Mouse (Mus musculus): ENCODE measurements around the gene Slc11a2. TPM values are rescaled to one million over a fixed set of nuclear protein-coding genes. Genes with fewer than 3 reads are reported as not detected.

The Slc11a2 gene
- polyA plus RNA-seq, 1 experiment from 2014 or later, result 15.2 TPM

GRCm38 (mm10) chr15:100448572-100448971 lies 23.7 kb upstream of the Slc11a2 start:
- ATAC-seq (no peak), DNase-seq (ENCODE audit: low spot score) (no peak)
- Histone ChIP-seq H3K9ac (ENCODE audit: low read length) (no peak overlapping the region), H3K9me3 (replicated peaks; ENCODE audit: control insufficient read depth, low read length) (no peaks in the 10 kb centered on the region), H3K4me3 (ENCODE audit: low read depth, low read length) (no peak overlapping the region), H3K4me2 (ENCODE audit: low read length) (no peak overlapping the region), H3K27ac (ENCODE audit: low read depth, low read length) (no peak overlapping the region), H3K36me3 (ENCODE audit: control insufficient read depth, insufficient read depth, low read length) (no peaks in the 10 kb centered on the region), H3K27me3 (replicated peaks; ENCODE audit: control insufficient read depth, insufficient read depth, low read length) (no peaks in the 10 kb centered on the region), H3K4me1 (ENCODE audit: control insufficient read depth, insufficient read depth, low read length) (0 out of 2 replicates have a peak, but pooled peaks cover 3% of the 10 kb centered on the region)
- 79% methylated on average over 4 of the region's 4 CpGs for WGBS

- H3K9ac ChIP-seq (ENCODE audit: low read length), result no peak overlapping the region
- H3K36me3 ChIP-seq (ENCODE audit: control insufficient read depth, insufficient read depth, low read length), result no peaks in the 10 kb centered on the region
- H3K4me2 ChIP-seq (ENCODE audit: low read length), result no peak overlapping the region
- H3K27me3 ChIP-seq (replicated peaks; ENCODE audit: control insufficient read depth, insufficient read depth, low read length), result no peaks in the 10 kb centered on the region
- H3K4me1 ChIP-seq (ENCODE audit: control insufficient read depth, insufficient read depth, low read length), result 0 out of 2 replicates have a peak, but pooled peaks cover 3% of the 10 kb centered on the region
- DNase-seq (ENCODE audit: low spot score), result no peak
- H3K9me3 ChIP-seq (replicated peaks; ENCODE audit: control insufficient read depth, low read length), result no peaks in the 10 kb centered on the region
- H3K27ac ChIP-seq (ENCODE audit: low read depth, low read length), result no peak overlapping the region
- no peak for ATAC-seq
- 84% methylated on average over 2 of the region's 2 CpGs for whole genome bisulfite sequencing
- no peak overlapping the region for H3K4me3 ChIP-seq (ENCODE audit: low read depth, low read length)
Observed at GRCm38 (mm10) chr15:100446887-100447286, 22.0 kb upstream of the Slc11a2 start.

- Histone ChIP-seq H3K4me2 (ENCODE audit: low read length) (peak overlapping the region; percentile 65), H3K4me3 (ENCODE audit: low read depth, low read length) (peak overlapping the region; percentile 28), H3K36me3 (ENCODE audit: control insufficient read depth, insufficient read depth, low read length) (no peaks in the 10 kb centered on the region), H3K9me3 (replicated peaks; ENCODE audit: control insufficient read depth, low read length) (no peaks in the 10 kb centered on the region), H3K9ac (ENCODE audit: low read length) (peak overlapping the region; percentile 61), H3K27me3 (replicated peaks; ENCODE audit: control insufficient read depth, insufficient read depth, low read length) (no peaks in the 10 kb centered on the region), H3K27ac (ENCODE audit: low read depth, low read length) (peak overlapping the region; percentile 65; the same call in 1 of the 2 replicates), H3K4me1 (ENCODE audit: control insufficient read depth, insufficient read depth, low read length) (0 out of 2 replicates have a peak, but pooled peaks cover 3% of the 10 kb centered on the region)
- WGBS, result 8% methylated on average over 21 of the region's 31 CpGs
- peak; percentile 99 for ATAC-seq
- DNase-seq (ENCODE audit: low spot score), result peak; percentile 98
Observed at GRCm38 (mm10) chr15:100443126-100443922, 18.5 kb upstream of the Slc11a2 start.

- Histone ChIP-seq H3K4me3 (ENCODE audit: low read depth, low read length) (no peak overlapping the region), H3K9me3 (replicated peaks; ENCODE audit: control insufficient read depth, low read length) (no peaks in the 10 kb centered on the region), H3K36me3 (ENCODE audit: control insufficient read depth, insufficient read depth, low read length) (no peaks in the 10 kb centered on the region), H3K4me1 (ENCODE audit: control insufficient read depth, insufficient read depth, low read length) (no peaks in the 10 kb centered on the region), H3K27me3 (replicated peaks; ENCODE audit: control insufficient read depth, insufficient read depth, low read length) (no peaks in the 10 kb centered on the region), H3K27ac (ENCODE audit: low read depth, low read length) (no peak overlapping the region), H3K9ac (ENCODE audit: low read length) (no peak overlapping the region), H3K4me2 (ENCODE audit: low read length) (no peak overlapping the region)
- no peak for DNase-seq (ENCODE audit: low spot score)
- no peak for ATAC-seq
- 71% methylated on average over 10 of the region's 10 CpGs for WGBS
Observed at GRCm38 (mm10) chr15:100436518-100436917, 11.6 kb upstream of the Slc11a2 start.

GRCm38 (mm10) chr15:100436112-100436511 lies 11.2 kb upstream of the Slc11a2 start:
- no peak overlapping the region for H3K9ac ChIP-seq (ENCODE audit: low read length)
- H3K9me3 ChIP-seq (replicated peaks; ENCODE audit: control insufficient read depth, low read length), result no peaks in the 10 kb centered on the region
- no peaks in the 10 kb centered on the region for H3K36me3 ChIP-seq (ENCODE audit: control insufficient read depth, insufficient read depth, low read length)
- no peaks in the 10 kb centered on the region for H3K4me1 ChIP-seq (ENCODE audit: control insufficient read depth, insufficient read depth, low read length)
- no peak overlapping the region for H3K4me3 ChIP-seq (ENCODE audit: low read depth, low read length)
- no peak for DNase-seq (ENCODE audit: low spot score)
- no peak overlapping the region for H3K27ac ChIP-seq (ENCODE audit: low read depth, low read length)
- H3K4me2 ChIP-seq (ENCODE audit: low read length), result no peak overlapping the region
- H3K27me3 ChIP-seq (replicated peaks; ENCODE audit: control insufficient read depth, insufficient read depth, low read length), result no peaks in the 10 kb centered on the region
- 90% methylated on average over 4 of the region's 4 CpGs for WGBS
- ATAC-seq, result no peak

GRCm38 (mm10) chr15:100433234-100433633 lies 8.4 kb upstream of the Slc11a2 start:
- DNase-seq (ENCODE audit: low spot score), result no peak
- Histone ChIP-seq H3K4me2 (ENCODE audit: low read length) (no peak overlapping the region), H3K27me3 (replicated peaks; ENCODE audit: control insufficient read depth, insufficient read depth, low read length) (no peaks in the 10 kb centered on the region), H3K4me3 (ENCODE audit: low read depth, low read length) (no peak overlapping the region), H3K27ac (ENCODE audit: low read depth, low read length) (no peak overlapping the region), H3K4me1 (ENCODE audit: control insufficient read depth, insufficient read depth, low read length) (no peaks in the 10 kb centered on the region), H3K9me3 (replicated peaks; ENCODE audit: control insufficient read depth, low read length) (no peaks in the 10 kb centered on the region), H3K36me3 (ENCODE audit: control insufficient read depth, insufficient read depth, low read length) (no peaks in the 10 kb centered on the region), H3K9ac (ENCODE audit: low read length) (no peak overlapping the region)
- ATAC-seq, result no peak
- 72% methylated on average over 4 of the region's 4 CpGs for WGBS

GRCm38 (mm10) chr15:100429959-100430565 lies 5.2 kb upstream of the Slc11a2 start:
- no peak overlapping the region for H3K4me3 ChIP-seq (ENCODE audit: low read depth, low read length)
- H3K9ac ChIP-seq (ENCODE audit: low read length), result no peak overlapping the region
- DNase-seq (ENCODE audit: low spot score) (peak; percentile 39), ATAC-seq (no peak; the same call in 1 of the 2 replicates)
- H3K9me3 ChIP-seq (replicated peaks; ENCODE audit: control insufficient read depth, low read length), result no peaks in the 10 kb centered on the region
- no peak overlapping the region for H3K27ac ChIP-seq (ENCODE audit: low read depth, low read length)
- H3K4me1 ChIP-seq (ENCODE audit: control insufficient read depth, insufficient read depth, low read length), result no peaks in the 10 kb centered on the region
- no peak overlapping the region for H3K4me2 ChIP-seq (ENCODE audit: low read length)
- H3K36me3 ChIP-seq (ENCODE audit: control insufficient read depth, insufficient read depth, low read length), result no peaks in the 10 kb centered on the region
- 80% methylated on average over 11 of the region's 11 CpGs for WGBS
- H3K27me3 ChIP-seq (replicated peaks; ENCODE audit: control insufficient read depth, insufficient read depth, low read length), result peaks cover 6% of the 10 kb centered on the region

- peaks cover 6% of the 10 kb centered on the region for H3K4me1 ChIP-seq (ENCODE audit: control insufficient read depth, insufficient read depth, low read length)
- DNase-seq (ENCODE audit: low spot score) (no peak), ATAC-seq (no peak)
- H3K27me3 ChIP-seq (replicated peaks; ENCODE audit: control insufficient read depth, insufficient read depth, low read length), result peaks cover 23% of the 10 kb centered on the region
- no peak overlapping the region for H3K4me3 ChIP-seq (ENCODE audit: low read depth, low read length)
- no peak overlapping the region for H3K9ac ChIP-seq (ENCODE audit: low read length)
- WGBS, result 85% methylated on average over 13 of the region's 13 CpGs
- H3K9me3 ChIP-seq (replicated peaks; ENCODE audit: control insufficient read depth, low read length), result no peaks in the 10 kb centered on the region
- no peaks in the 10 kb centered on the region for H3K36me3 ChIP-seq (ENCODE audit: control insufficient read depth, insufficient read depth, low read length)
- H3K27ac ChIP-seq (ENCODE audit: low read depth, low read length), result no peak overlapping the region
- H3K4me2 ChIP-seq (ENCODE audit: low read length), result no peak overlapping the region
Observed at GRCm38 (mm10) chr15:100428296-100428905, 3.5 kb upstream of the Slc11a2 start.
